Mouse (Mus musculus) liver, embryonic 14.5 days (tissue): ENCODE results near the gene Trpv6.

Experiments
- CTCF ChIP-seq: IDR thresholded peaks from 2 replicates; pipeline ENCODE4 v1.5.1; 2016; ENCODE audit warnings: antibody characterized with exemption, low read depth, control low read depth
- EP300 ChIP-seq: IDR thresholded peaks from 2 replicates; pipeline ENCODE4 v1.6.1; 2016; ENCODE audit warnings: antibody characterized with exemption, low read depth

GRCm38 (mm10) chr6:41637927-41638506 is 1.8 kb upstream of the Trpv6 start:
- TF ChIP-seq EP300 (no peak), CTCF (no peak)
